Mouse (Mus musculus) megakaryocyte, embryonic 14.5 days (primary cell): Measurements from ENCODE around the gene Khdc1a.

Experiments
- FLI1 ChIP-seq: IDR thresholded peaks from 2 replicates; pipeline ENCODE4 v1.6.1; 2012; ENCODE audit warnings: low read length, inconsistent platforms, mixed read lengths
- GATA1 ChIP-seq: IDR thresholded peaks from 3 replicates; pipeline ENCODE4 v1.6.1; 2012; ENCODE audit warnings: mixed read lengths, low read length, inconsistent platforms, borderline replicate concordance

DNA sequence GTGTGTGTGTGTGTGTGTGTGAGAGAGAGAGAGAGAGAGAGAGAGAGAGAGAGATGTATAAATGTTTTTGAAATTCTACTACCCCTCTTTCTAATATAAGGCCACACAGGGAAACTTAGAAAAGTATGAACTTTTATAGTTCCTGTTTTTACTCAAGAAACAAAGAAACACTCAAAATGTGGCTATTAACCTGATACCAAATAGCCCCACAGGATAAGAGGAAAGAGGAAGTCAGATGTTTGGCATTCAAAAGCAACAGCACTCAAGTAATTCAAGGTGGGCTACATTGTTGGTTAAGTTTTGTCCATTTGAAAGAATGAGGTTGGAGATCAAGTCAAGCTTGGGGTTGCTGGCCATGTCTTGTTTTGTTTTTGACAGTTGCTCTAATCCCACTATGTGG lies 13.6 kb upstream of the Khdc1a start:
- TF ChIP-seq GATA1 (no peak), FLI1 (no peak)
